Mouse (Mus musculus) cortical plate, adult 2 months (tissue): ENCODE results near the gene Tprgl. TPM values are rescaled to one million over a fixed set of nuclear protein-coding genes. Genes with fewer than 3 reads are reported as not detected.

Experiments used
- H3K27ac ChIP-seq: fragments of 200-500 bp; 2 replicates; pipeline ENCODE4 v1.5.1; 2012; ENCODE audit warnings: low read length, control low read depth, inconsistent platforms; ENCODE audit not compliant: insufficient read depth
- H3K4me1 ChIP-seq: fragments of 200-500 bp; 2 replicates; pipeline ENCODE4 v1.6.1; 2011; ENCODE audit warnings: low read length; ENCODE audit not compliant: control insufficient read depth, insufficient read depth
- H3K4me3 ChIP-seq: fragments of 200-500 bp; 2 replicates; pipeline ENCODE4 v1.5.1; 2011; ENCODE audit warnings: mild to moderate bottlenecking, low read length, control low read depth; ENCODE audit not compliant: insufficient read depth
- CTCF ChIP-seq: fragments of 200-500 bp; IDR thresholded peaks from 2 replicates; pipeline ENCODE4 v1.5.1; 2011; ENCODE audit warnings: mild to moderate bottlenecking, control low read depth, low read length; ENCODE audit not compliant: insufficient read depth; ENCODE audit errors: extremely low read depth
- POLR2A ChIP-seq: fragments of 200-500 bp; IDR thresholded peaks from 2 replicates; pipeline ENCODE4 v1.6.1; 2011; ENCODE audit warnings: mild to moderate bottlenecking, low read length, control low read depth; ENCODE audit not compliant: insufficient read depth; ENCODE audit errors: extremely low read depth
- polyA plus RNA-seq: library from polyadenylated mRNA; depleted of rRNA; stranded (reverse); fragments of >200 nt; gene quantifications from 2 replicates; pipeline ENCODE4 v1.2.3, GENCODE M21; 2012; rRNA removed

The Tprgl gene
- polyA plus RNA-seq, result 235 and 239 TPM in 2 replicates

- Histone ChIP-seq H3K4me1 (no peaks in the 10 kb centered on the region), H3K27ac (peak within 1 kb of the TSS; percentile 94), H3K4me3 (peak within 1 kb of the TSS; percentile 99)
- TF ChIP-seq CTCF, result no peak
- 0 out of 2 replicates have a peak, but pooled peaks have one; percentile 53 for TF ChIP-seq POLR2A
These were observed at the start of gene Tprgl for GRCm38 (mm10) chr4:154160538-154161390. Tprgl (minus strand) TSS chr4:154160666.

GRCm38 (mm10) chr4:154209825-154210224 is 49.4 kb upstream of the Tprgl start:
- Histone ChIP-seq H3K4me1 (peaks cover 2% of the 10 kb centered on the region; the same call in 1 of the 2 replicates), H3K27ac (no peak overlapping the region), H3K4me3 (no peak overlapping the region)
- TF ChIP-seq POLR2A (no peak), CTCF (no peak)

- TF ChIP-seq POLR2A (no peak), CTCF (no peak)
These were observed 48.6 kb upstream of the Tprgl start for GRCm38 (mm10) chr4:154209054-154209453.

GRCm38 (mm10) chr4:154207261-154207660 is 46.8 kb upstream of the Tprgl start:
- TF ChIP-seq POLR2A, result no peak
- peak; percentile 96 for TF ChIP-seq CTCF
- no peak overlapping the region for H3K27ac ChIP-seq
- H3K4me3 ChIP-seq, result no peak overlapping the region
- no peaks in the 10 kb centered on the region for H3K4me1 ChIP-seq

More at GRCm38 (mm10) chr4:154209054-154209453, 48.6 kb upstream of the Tprgl start:
- Histone ChIP-seq H3K27ac (no peak overlapping the region), H3K4me1 (peaks cover 2% of the 10 kb centered on the region; the same call in 1 of the 2 replicates), H3K4me3 (no peak overlapping the region)

GRCm38 (mm10) chr4:154205392-154205791 is 44.9 kb upstream of the Tprgl start:
- Histone ChIP-seq H3K27ac (no peak overlapping the region), H3K4me3 (no peak overlapping the region), H3K4me1 (no peaks in the 10 kb centered on the region)
- TF ChIP-seq CTCF (no peak), POLR2A (no peak)

- Histone ChIP-seq H3K4me1 (no peaks in the 10 kb centered on the region), H3K4me3 (no peak overlapping the region), H3K27ac (no peak overlapping the region)
- TF ChIP-seq POLR2A (no peak), CTCF (no peak)
These were observed 44.1 kb upstream of the Tprgl start for GRCm38 (mm10) chr4:154204532-154204931.

- Histone ChIP-seq H3K27ac (no peak overlapping the region), H3K4me1 (no peaks in the 10 kb centered on the region), H3K4me3 (no peak overlapping the region)
- TF ChIP-seq POLR2A (no peak), CTCF (no peak)
These were observed 41.0 kb upstream of the Tprgl start for GRCm38 (mm10) chr4:154201511-154201910.

- Histone ChIP-seq H3K27ac (no peak overlapping the region), H3K4me3 (no peak overlapping the region), H3K4me1 (no peaks in the 10 kb centered on the region)
- no peak for TF ChIP-seq POLR2A
- no peak for TF ChIP-seq CTCF
These were observed 38.0 kb upstream of the Tprgl start for GRCm38 (mm10) chr4:154198377-154198961.

- Histone ChIP-seq H3K27ac (no peak overlapping the region), H3K4me3 (no peak overlapping the region), H3K4me1 (no peaks in the 10 kb centered on the region)
- TF ChIP-seq CTCF, result no peak
- no peak for TF ChIP-seq POLR2A
These were observed 37.5 kb upstream of the Tprgl start for GRCm38 (mm10) chr4:154197961-154198360.
